Mouse (Mus musculus): ENCODE measurements around the gene Nid1.
"Not testable (repeated sequence)": the region's sequence is repeated elsewhere in the genome, so short reads cannot be mapped to it uniquely, and the experiment has no call there.

Nid1 gene

GRCm38 (mm10) chr13:13437460-13438015, at the start of gene Nid1:
Nid1 (plus strand) TSS chr13:13437551.
- peak; percentile 47 for DNase-seq

- DNase-seq, result peak; percentile 75
Measured at GRCm38 (mm10) chr13:13393228-13394095, 43.9 kb upstream of the Nid1 start, which contains the start of gene Gpr137b. Gpr137b (minus strand) TSS chr13:13394014.

- DNase-seq, result peak; percentile 62
Measured at GRCm38 (mm10) chr13:13394096-13394395, 43.3 kb upstream of the Nid1 start.

DNA sequence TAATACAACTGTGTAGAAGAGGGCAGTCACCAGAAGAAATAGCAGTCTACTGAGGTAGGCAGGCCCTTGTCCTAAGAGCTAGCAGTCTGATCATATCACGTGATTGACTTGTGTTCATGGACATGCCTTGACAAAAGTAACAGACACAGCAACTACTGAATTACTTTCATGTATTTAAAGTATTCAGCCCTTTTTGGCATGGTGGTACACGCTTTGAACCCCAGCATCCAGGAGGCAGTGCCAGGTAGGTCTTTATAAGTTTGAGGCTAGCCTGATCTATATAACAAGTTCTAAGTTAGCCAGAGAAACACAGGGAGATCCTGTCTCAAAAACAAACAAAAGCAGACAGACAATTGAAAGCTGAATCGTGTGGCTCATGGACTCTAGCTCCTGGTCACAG, 36.5 kb upstream of the Nid1 start:
- DNase-seq, result not testable (repeated sequence)

DNA sequence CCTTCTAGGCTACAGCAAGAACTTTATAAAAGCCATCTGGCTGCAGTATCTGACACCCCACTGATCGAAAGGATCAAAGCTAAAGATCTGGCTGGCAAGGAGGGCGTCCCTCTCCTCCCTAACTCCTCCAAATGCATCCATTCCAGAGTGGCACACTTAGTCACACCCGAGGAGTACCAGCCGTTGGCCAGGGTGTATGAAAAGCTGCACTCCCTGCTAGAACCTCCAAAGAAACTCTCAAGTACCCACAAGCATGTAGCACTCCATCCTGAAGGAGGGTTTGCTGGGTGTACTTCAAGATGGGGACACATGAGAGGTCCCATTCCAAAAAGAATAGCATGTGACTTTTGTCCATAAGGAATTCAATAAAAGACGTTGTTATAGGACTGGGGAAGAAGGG, 34.5 kb upstream of the Nid1 start:
- DNase-seq, result not testable (repeated sequence)

DNA sequence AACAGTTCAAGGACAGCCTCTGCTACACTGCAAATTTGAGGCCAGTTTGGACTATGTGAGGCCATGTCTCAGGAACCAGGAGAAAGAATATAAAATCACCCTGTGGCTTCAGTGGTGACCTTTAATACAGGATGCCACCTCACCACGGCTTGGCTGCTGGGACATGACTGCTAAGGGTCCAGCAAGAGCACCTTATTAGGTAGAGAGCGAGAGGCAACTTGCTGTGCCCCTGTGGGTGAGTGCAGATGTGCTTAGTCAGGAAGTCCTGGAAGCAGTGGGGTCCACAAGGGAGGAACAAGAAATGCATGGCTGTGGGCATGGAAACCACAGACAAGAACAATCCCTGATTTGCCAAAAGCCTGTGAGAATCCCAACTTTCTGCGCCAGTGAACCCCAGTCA, 34.0 kb upstream of the Nid1 start:
- not testable (repeated sequence) for DNase-seq

GRCm38 (mm10) chr13:13403839-13404238, 33.5 kb upstream of the Nid1 start:
- DNase-seq, result not testable (repeated sequence)

GRCm38 (mm10) chr13:13404517-13405155, 32.7 kb upstream of the Nid1 start:
- not testable (repeated sequence) for DNase-seq

- not testable (repeated sequence) for DNase-seq
Measured at GRCm38 (mm10) chr13:13405511-13405910, 31.8 kb upstream of the Nid1 start.

- peak; percentile 73 for DNase-seq
Measured at GRCm38 (mm10) chr13:13414206-13414605, 23.1 kb upstream of the Nid1 start.

GRCm38 (mm10) chr13:13415120-13416006, 22.0 kb upstream of the Nid1 start:
- peak; percentile 77 for DNase-seq

DNA sequence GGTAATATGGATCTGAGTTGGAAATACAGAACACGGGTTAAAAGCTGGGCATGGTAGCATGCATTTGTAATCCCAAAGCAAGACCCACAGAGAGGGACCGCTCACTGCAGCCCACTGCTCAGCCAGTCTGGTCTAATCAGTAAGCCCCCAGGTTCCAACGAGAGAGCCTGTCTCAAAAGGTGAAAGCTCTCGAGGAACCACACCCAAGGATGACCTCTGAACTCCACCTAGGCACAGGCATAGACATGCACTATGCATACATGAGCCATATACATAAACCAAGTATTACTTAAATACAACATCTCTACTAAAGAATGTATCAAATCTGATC, 21.4 kb upstream of the Nid1 start:
- not testable (repeated sequence) for DNase-seq

DNA sequence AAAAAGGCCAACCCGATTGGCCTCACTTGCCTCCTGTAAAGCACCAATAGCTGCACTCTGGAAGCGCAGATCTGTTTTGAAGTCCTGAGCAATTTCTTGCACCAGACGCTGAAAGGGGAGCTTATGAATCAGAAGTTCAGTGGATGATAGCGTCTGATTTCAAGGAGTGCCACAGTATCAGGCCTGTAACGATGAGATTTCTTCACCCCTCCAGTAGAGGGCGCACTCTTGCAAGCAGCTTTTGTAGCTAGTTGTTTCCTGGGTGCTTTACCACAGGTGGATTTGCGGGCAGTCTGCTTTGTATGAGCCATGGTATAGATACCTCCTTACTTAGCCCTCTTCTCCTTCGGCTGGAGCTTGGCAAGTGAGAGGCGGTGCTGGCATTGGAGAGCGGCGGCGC, 18.5 kb upstream of the Nid1 start:
- not testable (repeated sequence) for DNase-seq

- not testable (repeated sequence) for DNase-seq
Measured at GRCm38 (mm10) chr13:13423301-13423700, 14.1 kb upstream of the Nid1 start.

- peak; percentile 55 for DNase-seq
Measured at GRCm38 (mm10) chr13:13436161-13436560, 1.2 kb upstream of the Nid1 start.

GRCm38 (mm10) chr13:13438112-13438953, 982 bp downstream of the Nid1 start:
- DNase-seq, result peak; percentile 28

- not testable (repeated sequence) for DNase-seq
Measured at GRCm38 (mm10) chr13:13445601-13446000, 8.2 kb downstream of the Nid1 start.

- DNase-seq, result not testable (repeated sequence)
Measured at GRCm38 (mm10) chr13:13446711-13447443, 9.5 kb downstream of the Nid1 start.

DNA sequence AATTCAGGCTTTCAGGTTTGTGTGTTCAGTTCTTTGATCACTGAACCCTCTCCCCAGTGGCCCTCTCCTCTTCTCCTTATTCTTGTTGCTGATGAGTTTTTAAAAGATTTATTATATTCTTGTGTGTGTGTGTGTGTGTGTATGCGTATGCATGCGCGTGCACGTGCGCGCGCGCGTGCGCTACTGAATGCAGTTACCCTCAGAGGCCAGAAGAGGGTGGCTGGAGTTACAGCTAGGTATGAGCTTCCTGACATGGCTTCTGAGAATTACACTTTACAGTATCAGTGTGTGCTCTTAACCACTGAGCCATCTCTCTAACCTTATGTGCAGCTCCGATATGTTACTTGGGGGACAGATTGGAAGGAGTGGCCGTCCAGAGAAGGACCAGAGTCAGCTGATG, 12.6 kb downstream of the Nid1 start:
- not testable (repeated sequence) for DNase-seq

DNA sequence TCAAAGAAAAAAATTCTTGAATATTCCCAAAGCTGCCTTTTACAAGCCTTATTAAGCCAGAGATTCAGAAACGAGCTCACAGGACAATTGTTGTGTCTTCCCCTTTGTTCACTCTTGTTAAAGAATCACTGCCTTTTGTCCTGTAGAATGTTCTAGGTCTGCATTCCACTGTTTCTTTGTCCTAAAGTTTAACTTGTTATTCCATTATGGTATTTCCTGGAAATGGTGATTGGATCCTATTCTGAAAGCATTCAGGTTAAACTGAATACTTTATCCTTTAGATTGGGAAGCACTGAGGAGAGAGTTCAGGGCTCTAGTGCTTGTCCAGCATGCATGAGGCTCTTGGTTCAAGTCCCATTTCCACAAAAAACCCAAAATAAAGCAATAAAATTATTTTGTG, 13.6 kb downstream of the Nid1 start:
- not testable (repeated sequence) for DNase-seq

DNA sequence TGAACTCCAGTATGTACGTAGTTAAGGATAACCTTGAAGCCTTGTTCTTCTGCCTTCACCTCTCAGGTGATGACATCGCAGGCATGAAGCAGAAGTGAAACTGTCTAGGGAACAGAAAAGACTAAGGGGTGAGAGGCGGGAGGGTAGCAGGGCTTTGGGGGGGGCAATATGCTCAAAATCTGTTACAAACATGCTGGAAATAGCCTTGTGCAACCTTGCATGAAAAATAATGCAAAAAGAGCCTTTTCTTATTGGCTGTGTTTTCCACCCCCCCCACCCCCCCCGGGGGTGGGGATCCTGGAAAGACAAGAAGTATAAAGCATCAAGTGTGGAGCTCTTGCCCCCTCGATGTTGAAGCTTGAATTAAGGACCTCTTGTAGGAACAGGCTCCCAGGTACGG, 16.0 kb downstream of the Nid1 start:
- not testable (repeated sequence) for DNase-seq
